Mouse (Mus musculus): ENCODE results near the gene Pnpt1. TPM values are rescaled to one million over a fixed set of nuclear protein-coding genes. Genes with fewer than 3 reads are reported as not detected.
A peak's percentile ranks its signal among the peaks of the same experiment; 100 is the strongest.

Gene Pnpt1
- polyA plus RNA-seq, 1 experiment, result 7.0 TPM

GRCm38 (mm10) chr11:29148901-29149300 lies 18.4 kb downstream of the Pnpt1 start:
- peaks cover 76% of the 10 kb centered on the region for H3K36me3 ChIP-seq (ENCODE audit: control insufficient read depth, insufficient read depth)
- no peaks in the 10 kb centered on the region for H3K79me3 ChIP-seq (ENCODE audit: low read depth)
- H3K27me3 ChIP-seq (ENCODE audit: control insufficient read depth, insufficient read depth, insufficient read length), result no peaks in the 10 kb centered on the region

GRCm38 (mm10) chr11:29163569-29163968 lies 33.0 kb downstream of the Pnpt1 start:
- Histone ChIP-seq H3K27me3 (ENCODE audit: control insufficient read depth, insufficient read depth, insufficient read length) (no peaks in the 10 kb centered on the region), H3K4me3 (ENCODE audit: insufficient read depth, poor library complexity, severe bottlenecking) (no peak overlapping the region), H3K36me3 (ENCODE audit: control insufficient read depth, insufficient read depth) (peaks cover 28% of the 10 kb centered on the region), H3K79me3 (ENCODE audit: low read depth) (no peaks in the 10 kb centered on the region), H3ac (ENCODE audit: control insufficient read depth, insufficient read length, low read depth) (no peak overlapping the region), H3K79me2 (ENCODE audit: control insufficient read depth, insufficient read depth) (no peaks in the 10 kb centered on the region)
- TF ChIP-seq CTCF (IDR thresholded peaks at IDR 0.05; ENCODE audit: control insufficient read depth, insufficient read depth, insufficient read length) (no peak), CEBPB (IDR thresholded peaks at IDR 0.05; ENCODE audit: low read depth) (no peak), FOSL1 (IDR thresholded peaks at IDR 0.05; ENCODE audit: insufficient read depth, low read length, poor library complexity, severe bottlenecking) (no peak)

More at GRCm38 (mm10) chr11:29148901-29149300, 18.4 kb downstream of the Pnpt1 start:
- H3K4me3 ChIP-seq (ENCODE audit: insufficient read depth, poor library complexity, severe bottlenecking), result no peak overlapping the region
- TF ChIP-seq USF1 (IDR thresholded peaks at IDR 0.05; ENCODE audit: low read depth) (no peak), FOSL1 (IDR thresholded peaks at IDR 0.05; ENCODE audit: insufficient read depth, low read length, poor library complexity, severe bottlenecking) (no peak), CEBPB (IDR thresholded peaks at IDR 0.05; ENCODE audit: low read depth) (no peak)
- H3ac ChIP-seq (ENCODE audit: control insufficient read depth, insufficient read length, low read depth), result no peak overlapping the region
- no peaks in the 10 kb centered on the region for H3K79me2 ChIP-seq (ENCODE audit: control insufficient read depth, insufficient read depth)

GRCm38 (mm10) chr11:29171959-29172391 lies 41.4 kb downstream of the Pnpt1 start:
- peaks cover 46% of the 10 kb centered on the region for H3K79me3 ChIP-seq (ENCODE audit: low read depth)
- H3K36me3 ChIP-seq (ENCODE audit: control insufficient read depth, insufficient read depth), result peaks cover 26% of the 10 kb centered on the region

GRCm38 (mm10) chr11:29172563-29173124 lies 42.1 kb downstream of the Pnpt1 start, which contains the start of gene Ppp4r3b:
Ppp4r3b (plus strand) TSS chr11:29172890.
- H3K79me2 ChIP-seq (ENCODE audit: control insufficient read depth, insufficient read depth), result peaks cover 78% of the 10 kb centered on the region
- peak within 1 kb of the TSS; percentile 96 for H3K4me3 ChIP-seq (ENCODE audit: insufficient read depth, poor library complexity, severe bottlenecking)
- no peak for TF ChIP-seq FOSL1 (IDR thresholded peaks at IDR 0.05; ENCODE audit: insufficient read depth, low read length, poor library complexity, severe bottlenecking)
- TF ChIP-seq CTCF (IDR thresholded peaks at IDR 0.05; ENCODE audit: control insufficient read depth, insufficient read depth, insufficient read length), result no peak
- no peak for TF ChIP-seq MYOD1 (IDR thresholded peaks at IDR 0.05; ENCODE audit: control insufficient read depth, insufficient read length, low read depth)
- no peak for TF ChIP-seq MAX (IDR thresholded peaks at IDR 0.05)
- no peak for TF ChIP-seq MYOG (IDR thresholded peaks at IDR 0.05; ENCODE audit: control insufficient read depth, extremely low read depth, insufficient read length)
- no peak for TF ChIP-seq CEBPB (IDR thresholded peaks at IDR 0.05; ENCODE audit: low read depth)
- no peaks in the 10 kb centered on the region for H3K27me3 ChIP-seq (ENCODE audit: control insufficient read depth, insufficient read depth, insufficient read length)
- H3K79me3 ChIP-seq (ENCODE audit: low read depth), result peaks cover 50% of the 10 kb centered on the region
- peaks cover 22% of the 10 kb centered on the region for H3K36me3 ChIP-seq (ENCODE audit: control insufficient read depth, insufficient read depth)
- peak within 1 kb of the TSS; percentile 94 for H3ac ChIP-seq (ENCODE audit: control insufficient read depth, insufficient read length, low read depth)

More at GRCm38 (mm10) chr11:29171959-29172391, 41.4 kb downstream of the Pnpt1 start:
- Histone ChIP-seq H3K27me3 (ENCODE audit: control insufficient read depth, insufficient read depth, insufficient read length) (no peaks in the 10 kb centered on the region), H3K4me3 (ENCODE audit: insufficient read depth, poor library complexity, severe bottlenecking) (peak overlapping the region; percentile 96), H3K79me2 (ENCODE audit: control insufficient read depth, insufficient read depth) (peaks cover 71% of the 10 kb centered on the region), H3ac (ENCODE audit: control insufficient read depth, insufficient read length, low read depth) (peak overlapping the region; percentile 72)
- TF ChIP-seq CTCF (IDR thresholded peaks at IDR 0.05; ENCODE audit: control insufficient read depth, insufficient read depth, insufficient read length), result no peak

- peaks cover 22% of the 10 kb centered on the region for H3K36me3 ChIP-seq (ENCODE audit: control insufficient read depth, insufficient read depth)
- H3K27me3 ChIP-seq (ENCODE audit: control insufficient read depth, insufficient read depth, insufficient read length), result no peaks in the 10 kb centered on the region
- H3ac ChIP-seq (ENCODE audit: control insufficient read depth, insufficient read length, low read depth), result peak overlapping the region; percentile 94
- peak overlapping the region; percentile 96 for H3K4me3 ChIP-seq (ENCODE audit: insufficient read depth, poor library complexity, severe bottlenecking)
- peaks cover 83% of the 10 kb centered on the region for H3K79me2 ChIP-seq (ENCODE audit: control insufficient read depth, insufficient read depth)
- TF ChIP-seq MYOD1 (IDR thresholded peaks at IDR 0.05; ENCODE audit: control insufficient read depth, insufficient read length, low read depth) (no peak), MYOG (IDR thresholded peaks at IDR 0.05; ENCODE audit: control insufficient read depth, extremely low read depth, insufficient read length) (no peak), FOSL1 (IDR thresholded peaks at IDR 0.05; ENCODE audit: insufficient read depth, low read length, poor library complexity, severe bottlenecking) (no peak), MAX (IDR thresholded peaks at IDR 0.05) (no peak)
- H3K79me3 ChIP-seq (ENCODE audit: low read depth), result peaks cover 53% of the 10 kb centered on the region
Observed at GRCm38 (mm10) chr11:29173125-29173631, 42.6 kb downstream of the Pnpt1 start.

- no peaks in the 10 kb centered on the region for H3K27me3 ChIP-seq (ENCODE audit: control insufficient read depth, insufficient read depth, insufficient read length)
- H3K79me3 ChIP-seq (ENCODE audit: low read depth), result peaks cover 56% of the 10 kb centered on the region
- peaks cover 22% of the 10 kb centered on the region for H3K36me3 ChIP-seq (ENCODE audit: control insufficient read depth, insufficient read depth)
- peaks cover 90% of the 10 kb centered on the region for H3K79me2 ChIP-seq (ENCODE audit: control insufficient read depth, insufficient read depth)
- H3ac ChIP-seq (ENCODE audit: control insufficient read depth, insufficient read length, low read depth), result peak overlapping the region; percentile 59
- no peak for TF ChIP-seq FOSL1 (IDR thresholded peaks at IDR 0.05; ENCODE audit: insufficient read depth, low read length, poor library complexity, severe bottlenecking)
- TF ChIP-seq MAX (IDR thresholded peaks at IDR 0.05), result no peak
- no peak for TF ChIP-seq MYOD1 (IDR thresholded peaks at IDR 0.05; ENCODE audit: control insufficient read depth, insufficient read length, low read depth)
- H3K4me3 ChIP-seq (ENCODE audit: insufficient read depth, poor library complexity, severe bottlenecking), result peak overlapping the region; percentile 96
Observed at GRCm38 (mm10) chr11:29173706-29174436, 43.3 kb downstream of the Pnpt1 start.

All from C2C12 (cell line).